Mouse (Mus musculus) embryonic fibroblast, embryonic 13.5 days (primary cell): ENCODE data around the gene Cdkn2aipnl.

Experiments
- CTCF ChIP-seq: IDR thresholded peaks from 2 replicates; pipeline ENCODE4 v1.5.1; 2011; ENCODE audit warnings: mild to moderate bottlenecking, control low read depth, low read length, moderate library complexity, borderline replicate concordance; ENCODE audit not compliant: insufficient read depth
- POLR2A ChIP-seq: IDR thresholded peaks from 2 replicates; pipeline ENCODE4 v1.6.1; 2011; ENCODE audit warnings: low read depth, mild to moderate bottlenecking, control low read depth, low read length, moderate library complexity

- no peak for TF ChIP-seq CTCF
- TF ChIP-seq POLR2A: no peak
These were observed 24.0 kb upstream of the Cdkn2aipnl start for GRCm38 (mm10) chr11:51943500-51943841.
